Mouse (Mus musculus) intestine, postnatal 0 days (tissue): Measurements from ENCODE around the gene Cth. TPM values are rescaled to one million over a fixed set of nuclear protein-coding genes. Genes with fewer than 3 reads are reported as not detected.

Experiments used
- ATAC-seq: fragments of 200-750 bp; cut with Nextera tagmentation; 2 replicates; pipeline ENCODE4 v1.8.0; 2017; ENCODE audit warnings: mild to moderate bottlenecking, moderate TSS enrichment, moderate library complexity
- H3K27ac ChIP-seq: fragments of 300-500 bp; sonication (generic); 2 replicates; pipeline ENCODE4 v1.5.1; 2014; ENCODE audit warnings: mild to moderate bottlenecking, low read depth, low read length, moderate library complexity
- H3K27me3 ChIP-seq: fragments of 300-500 bp; sonication (generic); replicated peaks from 2 replicates; pipeline ENCODE4 v1.6.1; 2014; ENCODE audit warnings: low read length, mixed read lengths; ENCODE audit not compliant: control insufficient read depth, insufficient read depth
- H3K36me3 ChIP-seq: fragments of 300-500 bp; sonication (generic); 2 replicates; pipeline ENCODE4 v1.6.1; 2014; ENCODE audit warnings: mild to moderate bottlenecking, moderate library complexity; ENCODE audit not compliant: control insufficient read depth, insufficient read depth
- H3K4me1 ChIP-seq: fragments of 300-500 bp; sonication (generic); replicated peaks from 2 replicates; pipeline ENCODE4 v1.6.1; 2014; ENCODE audit warnings: antibody characterized with exemption, low read length, mixed read lengths; ENCODE audit not compliant: control insufficient read depth, insufficient read depth
- H3K4me2 ChIP-seq: fragments of 300-500 bp; sonication (generic); replicated peaks from 2 replicates; pipeline ENCODE4 v1.6.1; 2014; ENCODE audit warnings: low read depth, mild to moderate bottlenecking, moderate library complexity
- H3K4me3 ChIP-seq: fragments of 300-500 bp; sonication (generic); 2 replicates; pipeline ENCODE4 v1.5.1; 2014; ENCODE audit warnings: low read depth, low read length
- H3K9ac ChIP-seq: fragments of 300-500 bp; sonication (generic); 2 replicates; pipeline ENCODE4 v1.6.1; 2014; ENCODE audit warnings: mild to moderate bottlenecking, low read depth, low read length
- H3K9me3 ChIP-seq: fragments of 300-500 bp; sonication (generic); 2 replicates; pipeline ENCODE4 v1.6.1; 2016; ENCODE audit warnings: mixed run types; ENCODE audit not compliant: control insufficient read depth
- CTCF ChIP-seq: sonication (generic); IDR thresholded peaks from 2 replicates; pipeline ENCODE4 v1.5.1; 2016; ENCODE audit warnings: low read depth, mild to moderate bottlenecking, control low read depth, antibody characterized with exemption, moderate library complexity
- WGBS: fragments of 180-500 bp; shearing (Covaris S2); extraction: QIAGEN DNeasy Blood & Tissue Kit; methylation state at CpG from one replicate; pipeline ENCODE4 v1.1.7; 2014; 5-methylcytosine and 5-hydroxymethylcytosine counted together
- polyA plus RNA-seq: library from polyadenylated mRNA; unstranded; fragments of >200 nt; fragmentation: Nextera tagmentation; extraction: Ambion mirVana; gene quantifications from 2 replicates; pipeline ENCODE4 v1.2.1, GENCODE M21; 2015

Gene Cth
- polyA plus RNA-seq, 1 experiment from 2014 or later = 19.7 TPM

- ATAC-seq = peak; percentile 77
- no peak for TF ChIP-seq CTCF
- Histone ChIP-seq H3K4me1 (no peaks in the 10 kb centered on the region), H3K4me2 (peak overlapping the region; percentile 51), H3K27me3 (no peaks in the 10 kb centered on the region), H3K4me3 (0 out of 2 replicates have a peak overlapping the region, but pooled peaks have one; percentile 5), H3K9ac (0 out of 2 replicates have a peak overlapping the region, but pooled peaks have one; percentile 7), H3K27ac (peak overlapping the region; percentile 50), H3K9me3 (no peaks in the 10 kb centered on the region), H3K36me3 (no peaks in the 10 kb centered on the region)
- 29% methylated on average over 3 of the region's 3 CpGs for WGBS
These were observed 7.2 kb upstream of the Cth start for GRCm38 (mm10) chr3:157932074-157932473.

- Histone ChIP-seq H3K9ac (0 out of 2 replicates have a peak overlapping the region, but pooled peaks have one; percentile 7), H3K27ac (peak overlapping the region; percentile 50), H3K4me2 (peak overlapping the region; percentile 51), H3K27me3 (no peaks in the 10 kb centered on the region), H3K36me3 (no peaks in the 10 kb centered on the region), H3K9me3 (no peaks in the 10 kb centered on the region), H3K4me3 (0 out of 2 replicates have a peak overlapping the region, but pooled peaks have one; percentile 5), H3K4me1 (no peaks in the 10 kb centered on the region)
- WGBS = 32% methylated on average over 3 of the region's 3 CpGs
- TF ChIP-seq CTCF = peak; percentile 72
- ATAC-seq = peak; percentile 91
These were observed 6.7 kb upstream of the Cth start for GRCm38 (mm10) chr3:157931592-157931991.

- Histone ChIP-seq H3K4me2 (no peak overlapping the region), H3K27ac (no peak overlapping the region), H3K4me1 (0 out of 2 replicates have a peak, but pooled peaks cover 2% of the 10 kb centered on the region), H3K27me3 (no peaks in the 10 kb centered on the region), H3K4me3 (no peak overlapping the region), H3K36me3 (no peaks in the 10 kb centered on the region), H3K9me3 (no peaks in the 10 kb centered on the region), H3K9ac (no peak overlapping the region)
- no peak for TF ChIP-seq CTCF
- no peak for ATAC-seq
- WGBS = 67% methylated on average over 1 of the region's 1 CpGs
These were observed 4.5 kb upstream of the Cth start for GRCm38 (mm10) chr3:157929417-157929816.

- Histone ChIP-seq H3K4me2 (no peak overlapping the region), H3K4me3 (no peak overlapping the region), H3K36me3 (no peaks in the 10 kb centered on the region), H3K27ac (no peak overlapping the region), H3K4me1 (0 out of 2 replicates have a peak, but pooled peaks cover 2% of the 10 kb centered on the region), H3K27me3 (no peaks in the 10 kb centered on the region), H3K9ac (no peak overlapping the region), H3K9me3 (no peaks in the 10 kb centered on the region)
- ATAC-seq = no peak
- TF ChIP-seq CTCF = no peak
- WGBS = 81% methylated on average over 2 of the region's 2 CpGs
These were observed 3.9 kb upstream of the Cth start for GRCm38 (mm10) chr3:157928731-157929130.

- 68% methylated on average over 2 of the region's 2 CpGs for WGBS
- Histone ChIP-seq H3K27me3 (no peaks in the 10 kb centered on the region), H3K9me3 (no peaks in the 10 kb centered on the region), H3K27ac (no peak overlapping the region), H3K4me2 (no peak overlapping the region), H3K9ac (no peak overlapping the region), H3K36me3 (no peaks in the 10 kb centered on the region), H3K4me3 (no peak overlapping the region), H3K4me1 (0 out of 2 replicates have a peak, but pooled peaks cover 2% of the 10 kb centered on the region)
- ATAC-seq = no peak
- TF ChIP-seq CTCF = no peak
These were observed 1.9 kb upstream of the Cth start for GRCm38 (mm10) chr3:157926761-157927160.

GRCm38 (mm10) chr3:157925706-157926510 lies 1.0 kb upstream of the Cth start:
- Histone ChIP-seq H3K9ac (no peak overlapping the region), H3K4me3 (no peak overlapping the region), H3K4me1 (0 out of 2 replicates have a peak, but pooled peaks cover 2% of the 10 kb centered on the region), H3K27me3 (no peaks in the 10 kb centered on the region), H3K27ac (no peak overlapping the region), H3K9me3 (no peaks in the 10 kb centered on the region), H3K4me2 (no peak overlapping the region), H3K36me3 (no peaks in the 10 kb centered on the region)
- no peak for TF ChIP-seq CTCF
- WGBS = 86% methylated on average over 14 of the region's 14 CpGs
- ATAC-seq = no peak
